In the genomic region with DNA sequence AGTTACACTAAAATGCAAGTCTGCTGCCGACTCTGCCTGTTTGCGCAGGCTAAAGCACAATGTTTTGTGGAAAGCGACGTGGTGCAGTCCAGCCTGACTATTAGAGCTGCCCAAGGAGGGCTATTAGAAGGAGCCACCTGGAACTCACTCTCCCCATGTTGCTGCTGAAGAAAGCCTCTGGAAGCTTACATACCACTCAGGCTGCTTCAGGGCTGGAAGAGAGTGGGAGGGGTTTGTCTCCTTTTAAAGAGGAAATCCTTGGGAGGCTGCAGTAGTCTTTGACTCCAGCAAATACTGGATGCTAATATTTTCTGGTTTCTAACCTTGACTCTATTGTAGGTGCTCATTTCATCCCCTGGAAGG, we compare ENCODE assay signal across 18 mouse cellular contexts. TPM values are rescaled to one million over a fixed set of nuclear protein-coding genes. Genes with fewer than 3 reads are reported as not detected.
DNase-seq lines count a peak whose midpoint lies in the region; ATAC-seq and TF ChIP-seq lines count a peak whose summit lies in the region.
"Had no signal": no experiment of that assay in that cellular context is flagged by ENCODE, and none has a peak within 500 bp of the region (broad histone marks: within the 10 kb centered on the region; RNA-seq: fewer than 3 reads in every experiment).

No protein-coding gene starts in this region.

- no peak overlapping the region for H3K9ac ChIP-seq in forebrain, embryonic 11.5 days (ENCODE audit: low read length)
- no peak overlapping the region for H3K9ac ChIP-seq in kidney, postnatal 0 days (ENCODE audit: low read depth, low read length)
- no peak overlapping the region for H3K9ac ChIP-seq in embryonic facial prominence, embryonic 11.5 days (replicated peaks; ENCODE audit: low read length)
- H3K9ac ChIP-seq in limb, embryonic 14.5 days (ENCODE audit: low read depth, low read length, severe bottlenecking) = no peak overlapping the region
- H3K9ac ChIP-seq: embryonic facial prominence, embryonic 12.5 days; liver, embryonic 13.5 days; midbrain, embryonic 13.5 days had no signal

- peaks cover 39% of the 10 kb centered on the region for H3K4me1 ChIP-seq in forebrain, embryonic 10.5 days
- H3K4me1 ChIP-seq in forebrain, embryonic 11.5 days (replicated peaks; ENCODE audit: control insufficient read depth, insufficient read depth, low read length) = peaks cover 3% of the 10 kb centered on the region; the same call in 1 of the 2 replicates
- no peaks in the 10 kb centered on the region for H3K4me1 ChIP-seq in kidney, postnatal 0 days (replicated peaks; ENCODE audit: insufficient read depth, low read length)
- no peaks in the 10 kb centered on the region for H3K4me1 ChIP-seq in embryonic facial prominence, embryonic 11.5 days (ENCODE audit: control insufficient read depth, insufficient read depth, low read length)
- H3K4me1 ChIP-seq in limb, embryonic 14.5 days (ENCODE audit: control insufficient read depth, insufficient read depth, low read length) = peaks cover 14% of the 10 kb centered on the region
- H3K4me1 ChIP-seq: liver, embryonic 13.5 days had no signal

- peaks cover 19% of the 10 kb centered on the region for H3K27me3 ChIP-seq in forebrain, embryonic 10.5 days (ENCODE audit: poor library complexity, severe bottlenecking)
- H3K27me3 ChIP-seq in forebrain, embryonic 11.5 days (ENCODE audit: control insufficient read depth, insufficient read depth, low read length) = no peaks in the 10 kb centered on the region
- H3K27me3 ChIP-seq in kidney, postnatal 0 days (ENCODE audit: insufficient read depth, low read length) = no peaks in the 10 kb centered on the region
- no peaks in the 10 kb centered on the region for H3K27me3 ChIP-seq in embryonic facial prominence, embryonic 11.5 days (ENCODE audit: control insufficient read depth, insufficient read depth, low read length)
- H3K27me3 ChIP-seq in limb, embryonic 14.5 days (ENCODE audit: control insufficient read depth, insufficient read depth, low read length) = no peaks in the 10 kb centered on the region
- H3K27me3 ChIP-seq: liver, embryonic 13.5 days had no signal

- H3K4me2 ChIP-seq in forebrain, embryonic 11.5 days (ENCODE audit: low read depth, low read length, severe bottlenecking) = no peak overlapping the region
- no peak overlapping the region for H3K4me2 ChIP-seq in kidney, postnatal 0 days (ENCODE audit: low read length)
- H3K4me2 ChIP-seq in embryonic facial prominence, embryonic 11.5 days (ENCODE audit: low read depth, low read length) = no peak overlapping the region
- peak overlapping the region; percentile 20; the same call in 1 of the 2 replicates for H3K4me2 ChIP-seq in limb, embryonic 14.5 days (replicated peaks; ENCODE audit: low read depth, low read length, severe bottlenecking)
- H3K4me2 ChIP-seq: embryonic facial prominence, embryonic 12.5 days; liver, embryonic 13.5 days; midbrain, embryonic 13.5 days had no signal

- no peaks in the 10 kb centered on the region for H3K36me3 ChIP-seq in forebrain, embryonic 10.5 days (replicated peaks)
- no peaks in the 10 kb centered on the region for H3K36me3 ChIP-seq in forebrain, embryonic 11.5 days (ENCODE audit: control insufficient read depth, insufficient read depth, low read length)
- no peaks in the 10 kb centered on the region for H3K36me3 ChIP-seq in kidney, postnatal 0 days (ENCODE audit: insufficient read depth, low read length)
- no peaks in the 10 kb centered on the region for H3K36me3 ChIP-seq in embryonic facial prominence, embryonic 11.5 days (replicated peaks; ENCODE audit: control insufficient read depth, insufficient read depth, low read depth, low read length)
- H3K36me3 ChIP-seq in limb, embryonic 14.5 days (ENCODE audit: control insufficient read depth, insufficient read depth, low read length) = no peaks in the 10 kb centered on the region
- H3K36me3 ChIP-seq: embryonic facial prominence, embryonic 12.5 days; liver, embryonic 13.5 days; midbrain, embryonic 13.5 days had no signal

- no peaks in the 10 kb centered on the region for H3K9me3 ChIP-seq in forebrain, embryonic 10.5 days
- no peaks in the 10 kb centered on the region for H3K9me3 ChIP-seq in forebrain, embryonic 11.5 days (ENCODE audit: control insufficient read depth, low read length)
- no peaks in the 10 kb centered on the region for H3K9me3 ChIP-seq in kidney, postnatal 0 days (replicated peaks; ENCODE audit: low read length)
- no peaks in the 10 kb centered on the region for H3K9me3 ChIP-seq in embryonic facial prominence, embryonic 11.5 days (replicated peaks; ENCODE audit: control insufficient read depth, low read length)
- H3K9me3 ChIP-seq in limb, embryonic 14.5 days (ENCODE audit: control insufficient read depth, low read length) = no peaks in the 10 kb centered on the region
- H3K9me3 ChIP-seq: embryonic facial prominence, embryonic 12.5 days; liver, embryonic 13.5 days; midbrain, embryonic 13.5 days had no signal

- no peak for DNase-seq in forebrain, embryonic 10.5 days (ENCODE audit: extremely low spot score, low spot score)
- DNase-seq in forebrain, embryonic 11.5 days (ENCODE audit: low spot score) = no peak
- DNase-seq in kidney, postnatal 0 days (ENCODE audit: low spot score) = peak; percentile 31
- DNase-seq in kidney, postnatal 36 days = no peak
- no peak for DNase-seq in embryonic facial prominence, embryonic 11.5 days (ENCODE audit: low spot score)
- no peak for DNase-seq in limb, embryonic 14.5 days (ENCODE audit: low spot score)
- DNase-seq in ovary, postnatal 36 days (ENCODE audit: low spot score) = no peak
- DNase-seq: adrenal gland, postnatal 36 days; gastrocnemius, postnatal 14 days; heart, postnatal 14 days; kidney, postnatal 10 days; layer of hippocampus, adult 9-11 months; liver, embryonic 13.5 days; thymus, postnatal 25 days had no signal

- WGBS in forebrain, embryonic 10.5 days = 78% methylated on average over 4 of the region's 4 CpGs
- WGBS in forebrain, embryonic 11.5 days = 73% methylated on average over 4 of the region's 4 CpGs
- 50% methylated on average over 4 of the region's 4 CpGs for WGBS in kidney, postnatal 0 days
- WGBS in embryonic facial prominence, embryonic 11.5 days = 63% methylated on average over 4 of the region's 4 CpGs
- 23% methylated on average over 4 of the region's 4 CpGs for WGBS in limb, embryonic 14.5 days

- H3K27ac ChIP-seq in forebrain, embryonic 10.5 days = 0 out of 2 replicates have a peak overlapping the region, but pooled peaks have one; percentile 35
- no peak overlapping the region for H3K27ac ChIP-seq in forebrain, embryonic 11.5 days (ENCODE audit: low read depth, low read length)
- no peak overlapping the region for H3K27ac ChIP-seq in kidney, postnatal 0 days
- H3K27ac ChIP-seq in embryonic facial prominence, embryonic 11.5 days (replicated peaks; ENCODE audit: low read depth, low read length) = 0 out of 2 replicates have a peak overlapping the region, but pooled peaks have one; percentile 5
- H3K27ac ChIP-seq in limb, embryonic 14.5 days (replicated peaks; ENCODE audit: low read depth, low read length) = no peak overlapping the region
- H3K27ac ChIP-seq: liver, embryonic 13.5 days; midbrain, embryonic 13.5 days had no signal

- no peak for TF ChIP-seq POLR2A in limb, embryonic 14.5 days (IDR thresholded peaks at IDR 0.05; ENCODE audit: borderline replicate concordance, extremely low read depth, insufficient read depth, insufficient read length)

- no peak overlapping the region for H3K4me3 ChIP-seq in forebrain, embryonic 10.5 days
- H3K4me3 ChIP-seq in forebrain, embryonic 11.5 days (ENCODE audit: low read depth, low read length) = no peak overlapping the region
- no peak overlapping the region for H3K4me3 ChIP-seq in kidney, postnatal 0 days (replicated peaks; ENCODE audit: low read depth, low read length)
- no peak overlapping the region for H3K4me3 ChIP-seq in embryonic facial prominence, embryonic 11.5 days (ENCODE audit: low read depth, low read length)
- H3K4me3 ChIP-seq in limb, embryonic 14.5 days (replicated peaks; ENCODE audit: low read length) = no peak overlapping the region
- H3K4me3 ChIP-seq: embryonic facial prominence, embryonic 12.5 days; liver, embryonic 13.5 days; midbrain, embryonic 13.5 days had no signal

- no peak for ATAC-seq in forebrain, embryonic 11.5 days (replicated peaks; ENCODE audit: low FRiP score)
- no peak for ATAC-seq in kidney, postnatal 0 days (replicated peaks; ENCODE audit: low FRiP score, low read depth)
- no peak for ATAC-seq in embryonic facial prominence, embryonic 11.5 days (replicated peaks; ENCODE audit: insufficient number of reproducible peaks, low FRiP score, low TSS enrichment, low read depth)
- peak; percentile 26; the same call in 1 of the 2 replicates for ATAC-seq in limb, embryonic 14.5 days (ENCODE audit: low FRiP score, low read depth)
- ATAC-seq in megakaryocyte progenitor cell, adult 5-6 weeks (replicated peaks; ENCODE audit: poor library complexity) = no peak
- ATAC-seq: hindbrain, embryonic 16.5 days; midbrain, embryonic 13.5 days had no signal

- no peak for TF ChIP-seq CTCF in kidney, postnatal 0 days (IDR thresholded peaks at IDR 0.05; ENCODE audit: low read depth)

RNA-seq across cellular contexts. Expression of gene Bach2, which starts 18.5 kb away (rescaled TPM):
- 7.1 and 7.3 TPM in 2 replicates for polyA plus RNA-seq in forebrain, embryonic 10.5 days (2016; fragmentation: Nextera tagmentation; extraction: Ambion mirVana)
- polyA plus RNA-seq in forebrain, embryonic 11.5 days (2014; fragmentation: Nextera tagmentation; extraction: Ambion mirVana) = 16.2 and 17.3 TPM in 2 replicates
- 5.9 and 6.7 TPM in 2 replicates for polyA plus RNA-seq in kidney, postnatal 0 days (2015; fragmentation: Nextera tagmentation; extraction: Ambion mirVana)
- 11.0 and 11.5 TPM in 2 replicates for polyA plus RNA-seq in embryonic facial prominence, embryonic 11.5 days (2014; fragmentation: Nextera tagmentation; extraction: Ambion mirVana)
- polyA plus RNA-seq in limb, embryonic 14.5 days (2012; rRNA removed) = 6.0 and 7.5 TPM in 2 replicates
- 9.6 and 11.0 TPM in 2 replicates for polyA plus RNA-seq in limb, embryonic 14.5 days (2014; fragmentation: Nextera tagmentation; extraction: Ambion mirVana)
- total RNA-seq in megakaryocyte progenitor cell, adult 5-6 weeks (2015) = 3.1 and 3.8 TPM in 2 replicates
- 0.37 and 0.61 TPM in 2 replicates for total RNA-seq in megakaryocyte progenitor cell, adult 5-6 weeks (2017)

Comparison
In these comparisons a context has a peak if more than half of its experiments do, and no peak if none do; other contexts are left out.
1. H3K27ac ChIP-seq: peak in forebrain, embryonic 10.5 days (single experiment) and embryonic facial prominence, embryonic 11.5 days (single experiment); none in forebrain, embryonic 11.5 days (single experiment), kidney, postnatal 0 days (single experiment) and limb, embryonic 14.5 days (single experiment).